Comparison of ENCODE assay signal across 26 mouse cellular contexts in genomic region chr5:118747026-118747425, GRCm38 (mm10).
"Had no signal": no experiment of that assay in that cellular context is flagged by ENCODE, and none has a peak within 500 bp of the region (broad histone marks: within the 10 kb centered on the region; RNA-seq: fewer than 3 reads in every experiment).

No protein-coding gene starts in this region.

- H3K9ac ChIP-seq: forebrain, embryonic 15.5 days; forebrain, postnatal 0 days; heart, embryonic 13.5 days; heart, embryonic 15.5 days; hindbrain, embryonic 14.5 days; kidney, embryonic 15.5 days; limb, embryonic 13.5 days; limb, embryonic 15.5 days had no signal

- ATAC-seq: forebrain, embryonic 15.5 days; forebrain, postnatal 0 days; hindbrain, embryonic 16.5 days; intestine, embryonic 16.5 days had no signal

- DNase-seq: forebrain, postnatal 0 days; gastrocnemius, postnatal 14 days; gastrocnemius, postnatal 36 days; heart, adult 11 months; heart, adult 2 months; heart, postnatal 14 days; heart, postnatal 36 days; kidney, adult 11 months; kidney, adult 2 months; kidney, adult 9 months; kidney, postnatal 14 days; kidney, postnatal 36 days; layer of hippocampus, adult 9-11 months; layer of hippocampus, postnatal 36 days had no signal

- H3K4me3 ChIP-seq: forebrain, embryonic 15.5 days; heart, adult 2 months; heart, embryonic 13.5 days; heart, embryonic 15.5 days; kidney, embryonic 15.5 days; left cerebral cortex, adult 2 months; limb, embryonic 13.5 days; limb, embryonic 15.5 days had no signal

- H3K4me2 ChIP-seq: forebrain, embryonic 15.5 days; heart, embryonic 11.5 days; heart, embryonic 13.5 days; heart, embryonic 15.5 days; hindbrain, embryonic 14.5 days; kidney, embryonic 15.5 days; limb, embryonic 13.5 days; limb, embryonic 15.5 days had no signal

- H3K27ac ChIP-seq: forebrain, embryonic 15.5 days; heart, adult 2 months; heart, embryonic 13.5 days; heart, embryonic 15.5 days; hindbrain, embryonic 14.5 days; kidney, embryonic 15.5 days; kidney, postnatal 0 days; left cerebral cortex, adult 2 months; limb, embryonic 13.5 days; limb, embryonic 15.5 days had no signal

- H3K4me1 ChIP-seq: forebrain, embryonic 15.5 days; heart, embryonic 13.5 days; heart, embryonic 15.5 days; limb, embryonic 13.5 days; limb, embryonic 15.5 days had no signal

- H3K27me3 ChIP-seq: forebrain, embryonic 15.5 days; heart, embryonic 13.5 days; heart, embryonic 15.5 days; kidney, embryonic 15.5 days; limb, embryonic 13.5 days; limb, embryonic 15.5 days had no signal

- H3K9me3 ChIP-seq: forebrain, embryonic 15.5 days; heart, embryonic 13.5 days; heart, embryonic 15.5 days; kidney, embryonic 15.5 days; limb, embryonic 13.5 days; limb, embryonic 15.5 days had no signal
